8 mouse cellular contexts compared by ENCODE assay signal in genomic region chr4:46029552-46029951, GRCm38 (mm10). TPM values are rescaled to one million over a fixed set of nuclear protein-coding genes. Genes with fewer than 3 reads are reported as not detected.
A peak's percentile ranks its signal among the peaks of the same experiment; 100 is the strongest.
DNase-seq lines count a peak whose midpoint lies in the region; ATAC-seq and TF ChIP-seq lines count a peak whose summit lies in the region.

No protein-coding gene starts in this region.

- DNase-seq in adrenal gland, postnatal 14 days: peak; percentile 61
- no peak for DNase-seq in adrenal gland, adult 18-20 months (ENCODE audit: low spot score in 2 of 2)
- DNase-seq in kidney, adult 18-20 months: peak; percentile 12
- DNase-seq in kidney, adult 11 months: no peak
- DNase-seq in lung, embryonic 14.5 days: peak; percentile 75
- DNase-seq in thymus, postnatal 25 days: no peak

- no peaks in the 10 kb centered on the region for H3K4me1 ChIP-seq in lung, embryonic 14.5 days (ENCODE audit: insufficient read depth)

- H3K9me3 ChIP-seq in lung, embryonic 14.5 days (ENCODE audit: low read depth, low read length): no peaks in the 10 kb centered on the region

- ATAC-seq in common myeloid progenitor, adult 5-6 weeks (replicated peaks; ENCODE audit: low read depth, poor library complexity, severe bottlenecking): 0 out of 2 replicates have a peak, but pooled peaks have one; percentile 42
- ATAC-seq in lung, embryonic 14.5 days (ENCODE audit: insufficient read depth): no peak
- ATAC-seq in erythroid progenitor cell, adult 5-6 weeks (replicated peaks; ENCODE audit: low FRiP score, poor library complexity, severe bottlenecking): no peak

- no peak overlapping the region for H3K27ac ChIP-seq in lung, embryonic 14.5 days (ENCODE audit: low read depth)

- H3K4me2 ChIP-seq in lung, embryonic 14.5 days: no peak overlapping the region

- no peak overlapping the region for H3K9ac ChIP-seq in lung, embryonic 14.5 days

- H3K36me3 ChIP-seq in lung, embryonic 14.5 days (ENCODE audit: insufficient read depth): no peaks in the 10 kb centered on the region

- no peak overlapping the region for H3K4me3 ChIP-seq in lung, embryonic 14.5 days (ENCODE audit: low read depth, low read length)

- TF ChIP-seq CTCF in lung, embryonic 14.5 days (IDR thresholded peaks at IDR 0.05; ENCODE audit: low read depth): peak; percentile 78

- WGBS in lung, embryonic 14.5 days: 34% methylated on average over 9 of the region's 9 CpGs

- H3K27me3 ChIP-seq in lung, embryonic 14.5 days (ENCODE audit: insufficient read depth, low read length): no peaks in the 10 kb centered on the region

RNA-seq across cellular contexts. Expression of gene Tmod1, which starts 9.2 kb away (rescaled TPM):
- 3.6 and 4.7 TPM in 2 replicates for total RNA-seq in adrenal gland, postnatal 14 days (2021)
- total RNA-seq in adrenal gland, adult 18-20 months (2021): 1 to 10 TPM; 4.5 to 7.9 TPM
- total RNA-seq in common myeloid progenitor, adult 5-6 weeks (2017): 0.37 and 2.3 TPM in 2 replicates
- polyA plus RNA-seq in lung, embryonic 14.5 days (2014; fragmentation: Nextera tagmentation; extraction: Ambion mirVana): 2.0 and 5.0 TPM in 2 replicates
- 258 and 260 TPM in 2 replicates for total RNA-seq in erythroid progenitor cell, adult 5-6 weeks (2015; ENCODE audit: low replicate concordance)
- total RNA-seq in erythroid progenitor cell, adult 5-6 weeks (2017; ENCODE audit: low replicate concordance): 189 and 234 TPM in 2 replicates

Comparison
In these comparisons a context has a peak if more than half of its experiments do, and no peak if none do; other contexts are left out.
1. DNase-seq: peak in adrenal gland, postnatal 14 days (single experiment), kidney, adult 18-20 months (single experiment) and lung, embryonic 14.5 days (single experiment); none in adrenal gland, adult 18-20 months (0 of 2), kidney, adult 11 months (single experiment) and thymus, postnatal 25 days (single experiment).
2. RNA of gene Tmod1, which starts 9.2 kb away (total RNA-seq): 189 to 260 TPM in erythroid progenitor cell, adult 5-6 weeks; 4.5 to 7.9 TPM in adrenal gland, adult 18-20 months, 3.6 to 4.7 TPM in adrenal gland, postnatal 14 days and 0.37 to 2.3 TPM in common myeloid progenitor, adult 5-6 weeks; every median in the first group is over 10 times any median in the second.